ENCODE assay signal across 12 mouse cellular contexts in the genomic region with DNA sequence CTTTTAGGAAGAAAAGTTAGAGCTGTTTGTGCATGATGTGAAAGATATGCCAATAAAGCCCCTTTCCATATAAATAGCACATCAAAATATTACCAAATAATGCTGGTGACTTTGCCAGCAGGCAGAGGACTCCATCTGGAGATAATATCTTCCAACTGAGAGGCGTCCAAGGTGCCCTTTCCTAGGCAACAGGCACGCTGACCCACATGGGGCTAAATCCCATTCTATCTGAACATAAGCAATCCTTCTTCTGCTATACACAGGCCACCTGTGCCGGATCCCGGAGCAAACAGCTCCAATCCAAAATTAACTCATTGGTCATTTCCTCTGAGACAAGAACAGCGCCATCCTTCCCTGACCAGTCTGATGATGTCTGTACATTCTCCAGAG.
DNase-seq lines count a peak whose midpoint lies in the region; ATAC-seq and TF ChIP-seq lines count a peak whose summit lies in the region.
"Had no signal": no experiment of that assay in that cellular context is flagged by ENCODE, and none has a peak within 500 bp of the region (broad histone marks: within the 10 kb centered on the region; RNA-seq: fewer than 3 reads in every experiment).

No protein-coding gene starts in this region.

- ATAC-seq in lung, embryonic 15.5 days (ENCODE audit: borderline replicate concordance, extremely low read depth, low FRiP score, low TSS enrichment): no peak
- no peak for ATAC-seq in embryonic facial prominence, embryonic 14.5 days (ENCODE audit: low read depth)
- ATAC-seq in hindbrain, postnatal 0 days: peak; percentile 79
- ATAC-seq in neural tube, embryonic 14.5 days (ENCODE audit: low read depth): no peak; the same call in 1 of the 2 replicates
- ATAC-seq in granulocyte monocyte progenitor cell, adult 5-6 weeks (replicated peaks; ENCODE audit: poor library complexity, severe bottlenecking): no peak

- H3K9ac ChIP-seq in lung, embryonic 15.5 days: no peak overlapping the region
- H3K9ac ChIP-seq in embryonic facial prominence, embryonic 14.5 days (ENCODE audit: low read depth, low read length): 0 out of 2 replicates have a peak overlapping the region, but pooled peaks have one; percentile 10
- no peak overlapping the region for H3K9ac ChIP-seq in hindbrain, postnatal 0 days (replicated peaks; ENCODE audit: low read length)
- H3K9ac ChIP-seq in neural tube, embryonic 14.5 days (replicated peaks; ENCODE audit: low read depth, low read length): no peak overlapping the region
- H3K9ac ChIP-seq: liver, embryonic 15.5 days had no signal

- 71% methylated on average over 5 of the region's 5 CpGs for WGBS in lung, embryonic 15.5 days
- WGBS in embryonic facial prominence, embryonic 14.5 days: 50% methylated on average over 5 of the region's 5 CpGs
- WGBS in hindbrain, postnatal 0 days: 21% methylated on average over 5 of the region's 5 CpGs
- WGBS in neural tube, embryonic 14.5 days: 47% methylated on average over 5 of the region's 5 CpGs
- WGBS in kidney, adult 2 months: 88% methylated on average over 5 of the region's 5 CpGs

- no peak for TF ChIP-seq POLR2A in kidney, adult 2 months (IDR thresholded peaks at IDR 0.05; ENCODE audit: low read depth, low read length)

- no peak for DNase-seq in lung, postnatal 36 days
- no peak for DNase-seq in embryonic facial prominence, embryonic 14.5 days (ENCODE audit: low spot score)
- no peak for DNase-seq in hindbrain, postnatal 0 days (ENCODE audit: low spot score)
- DNase-seq in layer of hippocampus, postnatal 10 days (ENCODE audit: low spot score in 2 of 2): no peak
- DNase-seq in kidney, adult 2 months: no peak
- DNase-seq: adrenal gland, postnatal 14 days; kidney, postnatal 25 days had no signal

- peaks cover 20% of the 10 kb centered on the region for H3K4me1 ChIP-seq in lung, embryonic 15.5 days
- H3K4me1 ChIP-seq in embryonic facial prominence, embryonic 14.5 days (ENCODE audit: control insufficient read depth, insufficient read depth, low read length): peaks cover 25% of the 10 kb centered on the region
- peaks cover 13% of the 10 kb centered on the region for H3K4me1 ChIP-seq in hindbrain, postnatal 0 days (ENCODE audit: insufficient read depth, low read length)
- peaks cover 6% of the 10 kb centered on the region; the same call in 1 of the 2 replicates for H3K4me1 ChIP-seq in neural tube, embryonic 14.5 days (ENCODE audit: control insufficient read depth, insufficient read depth, low read length)
- H3K4me1 ChIP-seq in kidney, adult 2 months (ENCODE audit: control insufficient read depth, insufficient read depth, low read length): no peaks in the 10 kb centered on the region
- H3K4me1 ChIP-seq: liver, embryonic 15.5 days had no signal

- no peaks in the 10 kb centered on the region for H3K36me3 ChIP-seq in lung, embryonic 15.5 days
- H3K36me3 ChIP-seq in embryonic facial prominence, embryonic 14.5 days (ENCODE audit: control insufficient read depth, insufficient read depth, low read length): no peaks in the 10 kb centered on the region
- H3K36me3 ChIP-seq in hindbrain, postnatal 0 days (ENCODE audit: insufficient read depth, low read length): no peaks in the 10 kb centered on the region
- no peaks in the 10 kb centered on the region for H3K36me3 ChIP-seq in neural tube, embryonic 14.5 days (ENCODE audit: control insufficient read depth, insufficient read depth, low read length)
- H3K36me3 ChIP-seq in kidney, adult 2 months (ENCODE audit: control insufficient read depth, insufficient read depth, low read length): no peaks in the 10 kb centered on the region
- H3K36me3 ChIP-seq: liver, embryonic 15.5 days had no signal

- H3K4me2 ChIP-seq in lung, embryonic 15.5 days: no peak overlapping the region
- peak overlapping the region; percentile 37 for H3K4me2 ChIP-seq in embryonic facial prominence, embryonic 14.5 days (ENCODE audit: low read depth, low read length)
- H3K4me2 ChIP-seq in hindbrain, postnatal 0 days (ENCODE audit: low read depth, low read length): no peak overlapping the region
- no peak overlapping the region for H3K4me2 ChIP-seq in neural tube, embryonic 14.5 days (ENCODE audit: low read depth, low read length)
- H3K4me2 ChIP-seq: liver, embryonic 15.5 days had no signal

- H3K27ac ChIP-seq in lung, embryonic 15.5 days: peak overlapping the region; percentile 22; the same call in 1 of the 2 replicates
- peak overlapping the region; percentile 82 for H3K27ac ChIP-seq in embryonic facial prominence, embryonic 14.5 days (replicated peaks; ENCODE audit: low read depth, low read length)
- peak overlapping the region; percentile 82 for H3K27ac ChIP-seq in hindbrain, postnatal 0 days
- peak overlapping the region; percentile 70 for H3K27ac ChIP-seq in neural tube, embryonic 14.5 days (ENCODE audit: low read depth, low read length)
- no peak overlapping the region for H3K27ac ChIP-seq in kidney, adult 2 months (ENCODE audit: insufficient read depth, low read depth, low read length)
- H3K27ac ChIP-seq: liver, embryonic 15.5 days had no signal

- H3K27me3 ChIP-seq in lung, embryonic 15.5 days: no peaks in the 10 kb centered on the region
- no peaks in the 10 kb centered on the region for H3K27me3 ChIP-seq in embryonic facial prominence, embryonic 14.5 days (replicated peaks; ENCODE audit: control insufficient read depth, insufficient read depth, low read length)
- H3K27me3 ChIP-seq in hindbrain, postnatal 0 days (ENCODE audit: insufficient read depth, low read length): no peaks in the 10 kb centered on the region
- no peaks in the 10 kb centered on the region for H3K27me3 ChIP-seq in neural tube, embryonic 14.5 days (ENCODE audit: control insufficient read depth, insufficient read depth, low read length)
- H3K27me3 ChIP-seq in kidney, adult 2 months (replicated peaks; ENCODE audit: control insufficient read depth, insufficient read depth, low read length): no peaks in the 10 kb centered on the region; the same call in 1 of the 2 replicates
- H3K27me3 ChIP-seq: liver, embryonic 15.5 days had no signal

- TF ChIP-seq CTCF in hindbrain, postnatal 0 days (IDR thresholded peaks at IDR 0.05; ENCODE audit: low read depth): no peak
- TF ChIP-seq CTCF in kidney, adult 2 months (conservative IDR thresholded peaks at IDR 0.05; ENCODE audit: insufficient read depth, insufficient read length, low read depth, low read length): no peak

- H3K4me3 ChIP-seq in lung, embryonic 15.5 days: no peak overlapping the region
- no peak overlapping the region for H3K4me3 ChIP-seq in embryonic facial prominence, embryonic 14.5 days (ENCODE audit: low read depth, low read length)
- H3K4me3 ChIP-seq in hindbrain, postnatal 0 days (ENCODE audit: low read length): no peak overlapping the region
- H3K4me3 ChIP-seq in neural tube, embryonic 14.5 days (ENCODE audit: low read depth, low read length): no peak overlapping the region
- no peak overlapping the region for H3K4me3 ChIP-seq in kidney, adult 2 months (ENCODE audit: insufficient read depth, low read depth, low read length)
- H3K4me3 ChIP-seq: liver, embryonic 15.5 days; myocyte had no signal

- no peaks in the 10 kb centered on the region for H3K9me3 ChIP-seq in lung, embryonic 15.5 days
- H3K9me3 ChIP-seq in embryonic facial prominence, embryonic 14.5 days (ENCODE audit: control insufficient read depth, low read length): no peaks in the 10 kb centered on the region
- no peaks in the 10 kb centered on the region for H3K9me3 ChIP-seq in hindbrain, postnatal 0 days (ENCODE audit: low read length)
- no peaks in the 10 kb centered on the region for H3K9me3 ChIP-seq in neural tube, embryonic 14.5 days (ENCODE audit: control insufficient read depth, low read length)
- H3K9me3 ChIP-seq: liver, embryonic 15.5 days had no signal
